Mouse (Mus musculus) spleen, adult 2 months (tissue): ENCODE results near the gene Slc12a8. TPM values are rescaled to one million over a fixed set of nuclear protein-coding genes. Genes with fewer than 3 reads are reported as not detected.

Source experiments
- DNase-seq, 2 experiments: peaks; one replicate each; pipeline versions ENCODE4 v3.0.0 to v3.0.0-alpha.2; 2012 to 2021; ENCODE audit warnings: low spot score in 2 of 2, low read depth in 1 of 2
- H3K27ac ChIP-seq: fragments of 200-500 bp; 2 replicates; pipeline ENCODE4 v1.5.1; 2012; ENCODE audit warnings: low read length, inconsistent platforms; ENCODE audit not compliant: insufficient read depth
- H3K27me3 ChIP-seq: fragments of 200-500 bp; 2 replicates; pipeline ENCODE4 v1.6.1; 2012; ENCODE audit warnings: mild to moderate bottlenecking, moderate library complexity, low read length, inconsistent platforms; ENCODE audit not compliant: control insufficient read depth, insufficient read depth
- H3K36me3 ChIP-seq: fragments of 200-500 bp; 2 replicates; pipeline ENCODE4 v1.6.1; 2012; ENCODE audit warnings: mild to moderate bottlenecking, low read length, inconsistent platforms; ENCODE audit not compliant: control insufficient read depth, insufficient read depth
- H3K4me1 ChIP-seq: fragments of 200-500 bp; 2 replicates; pipeline ENCODE4 v1.6.1; 2011; ENCODE audit warnings: inconsistent platforms; ENCODE audit not compliant: control insufficient read depth, insufficient read depth, insufficient read length
- H3K4me3 ChIP-seq: fragments of 200-500 bp; 2 replicates; pipeline ENCODE4 v1.5.1; 2011; ENCODE audit warnings: mild to moderate bottlenecking, inconsistent platforms; ENCODE audit not compliant: insufficient read depth, insufficient read length; ENCODE audit errors: extremely low read depth
- CTCF ChIP-seq: fragments of 200-500 bp; IDR thresholded peaks from 2 replicates; pipeline ENCODE4 v1.5.1; 2011; ENCODE audit warnings: mild to moderate bottlenecking, inconsistent platforms; ENCODE audit not compliant: insufficient read depth, insufficient read length, insufficient replicate concordance; ENCODE audit errors: extremely low read depth
- POLR2A ChIP-seq: fragments of 200-500 bp; IDR thresholded peaks from 2 replicates; pipeline ENCODE4 v1.6.1; 2011; ENCODE audit warnings: low read depth, low read length, inconsistent platforms
- WGBS: fragments of 180-500 bp; shearing (Covaris S2); methylation state at CpG from one replicate; pipeline ENCODE4 v1.1.7; 2018; 5-methylcytosine and 5-hydroxymethylcytosine counted together
- polyA plus RNA-seq: library from polyadenylated mRNA; depleted of rRNA; stranded (reverse); fragments of >200 nt; gene quantifications from 2 replicates; pipeline ENCODE4 v1.2.3, GENCODE M21; 2012

The Slc12a8 gene
- polyA plus RNA-seq, 1 experiment = 1.2 TPM

GRCm38 (mm10) chr16:33600216-33600615 lies 83.1 kb downstream of the Slc12a8 start:
- no peak for TF ChIP-seq POLR2A
- TF ChIP-seq CTCF = peak; percentile 37; the same call in 1 of the 2 replicates
- WGBS = 21% methylated on average over 5 of the region's 5 CpGs

GRCm38 (mm10) chr16:33601299-33601698 lies 84.2 kb downstream of the Slc12a8 start:
- DNase-seq = no peak
- WGBS = 95% methylated on average over 8 of the region's 8 CpGs

More at GRCm38 (mm10) chr16:33600216-33600615, 83.1 kb downstream of the Slc12a8 start:
- peak; percentile 29 for DNase-seq
- Histone ChIP-seq H3K27ac (no peak overlapping the region), H3K36me3 (no peaks in the 10 kb centered on the region), H3K4me1 (no peaks in the 10 kb centered on the region), H3K4me3 (no peak overlapping the region), H3K27me3 (no peaks in the 10 kb centered on the region)

GRCm38 (mm10) chr16:33605647-33606596 lies 88.8 kb downstream of the Slc12a8 start:
- Histone ChIP-seq H3K27ac (no peak overlapping the region), H3K36me3 (no peaks in the 10 kb centered on the region), H3K4me3 (no peak overlapping the region), H3K4me1 (peaks cover 10% of the 10 kb centered on the region), H3K27me3 (no peaks in the 10 kb centered on the region)
- TF ChIP-seq CTCF = no peak
- TF ChIP-seq POLR2A = no peak
- DNase-seq = no peak
- WGBS = 64% methylated on average over 9 of the region's 9 CpGs

More at GRCm38 (mm10) chr16:33601299-33601698, 84.2 kb downstream of the Slc12a8 start:
- no peaks in the 10 kb centered on the region for H3K27me3 ChIP-seq
- H3K36me3 ChIP-seq = no peaks in the 10 kb centered on the region
- TF ChIP-seq POLR2A = no peak
- TF ChIP-seq CTCF = no peak
- H3K4me3 ChIP-seq = no peak overlapping the region
- no peak overlapping the region for H3K27ac ChIP-seq
- no peaks in the 10 kb centered on the region; the same call in 1 of the 2 replicates for H3K4me1 ChIP-seq

- WGBS = 45% methylated on average over 8 of the region's 8 CpGs
- H3K36me3 ChIP-seq = no peaks in the 10 kb centered on the region
- DNase-seq = peak in 1 of 2 experiments; percentile 84
- peak overlapping the region; percentile 85 for H3K27ac ChIP-seq
- TF ChIP-seq CTCF (no peak), POLR2A (no peak)
- H3K4me1 ChIP-seq = peaks cover 10% of the 10 kb centered on the region
- H3K27me3 ChIP-seq = no peaks in the 10 kb centered on the region
- no peak overlapping the region for H3K4me3 ChIP-seq
Observed at GRCm38 (mm10) chr16:33606691-33607532, 89.8 kb downstream of the Slc12a8 start.

GRCm38 (mm10) chr16:33609554-33609953 lies 92.4 kb downstream of the Slc12a8 start:
- TF ChIP-seq POLR2A = no peak
- TF ChIP-seq CTCF = no peak
- Histone ChIP-seq H3K27ac (no peak overlapping the region), H3K4me1 (peaks cover 10% of the 10 kb centered on the region), H3K27me3 (no peaks in the 10 kb centered on the region), H3K36me3 (no peaks in the 10 kb centered on the region), H3K4me3 (no peak overlapping the region)
- no peak for DNase-seq
- 42% methylated on average over 2 of the region's 2 CpGs for WGBS

GRCm38 (mm10) chr16:33610466-33610865 lies 93.3 kb downstream of the Slc12a8 start:
- no peak overlapping the region for H3K27ac ChIP-seq
- no peaks in the 10 kb centered on the region for H3K36me3 ChIP-seq
- 92% methylated on average over 7 of the region's 7 CpGs for WGBS
- DNase-seq = no peak
- no peak overlapping the region for H3K4me3 ChIP-seq
- peaks cover 10% of the 10 kb centered on the region for H3K4me1 ChIP-seq
- TF ChIP-seq CTCF (no peak), POLR2A (no peak)
- no peaks in the 10 kb centered on the region for H3K27me3 ChIP-seq
